Mouse (Mus musculus) ES-Bruce4 (cell line): ENCODE measurements around the gene Pde10a.

ENCODE experiments used
- CTCF ChIP-seq: IDR thresholded peaks from one replicate; pipeline ENCODE4 v1.8.1; 2011; ENCODE audit warnings: low read depth, low read length
- POLR2A ChIP-seq: IDR thresholded peaks from one replicate; pipeline ENCODE4 v1.8.1; 2011; ENCODE audit warnings: low read length; ENCODE audit not compliant: insufficient read depth

DNA sequence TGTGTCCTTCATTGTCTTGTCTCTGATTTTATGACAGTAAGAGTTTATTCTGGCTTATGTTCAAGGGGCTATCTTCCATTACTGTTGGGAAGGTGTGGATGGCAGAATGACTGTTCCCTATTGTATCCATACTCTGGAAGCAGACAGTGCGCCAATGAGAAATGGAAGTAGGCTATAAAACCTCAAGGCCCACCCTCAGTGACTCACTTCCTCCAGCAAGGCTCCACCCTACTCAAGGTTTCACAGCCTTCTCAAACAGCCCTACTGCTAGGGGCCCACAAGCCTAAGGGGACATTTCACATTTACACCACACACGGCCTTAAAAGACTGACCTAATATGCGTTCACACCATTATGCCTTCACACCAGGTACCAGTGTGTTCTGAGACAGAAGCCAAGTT, 20.8 kb upstream of the Pde10a start:
- TF ChIP-seq POLR2A = no peak
- TF ChIP-seq CTCF = no peak
